Mouse (Mus musculus) gastrocnemius, adult 2 months (tissue): Measurements from ENCODE around the gene Vim. TPM values are rescaled to one million over a fixed set of nuclear protein-coding genes. Genes with fewer than 3 reads are reported as not detected.
"Not testable (repeated sequence)": the region's sequence is repeated elsewhere in the genome, so short reads cannot be mapped to it uniquely, and the experiment has no call there.

Source experiments
- DNase-seq: peaks from one replicate; pipeline ENCODE4 v3.0.0; 2022
- H3K27ac ChIP-seq: fragments of 200-600 bp; 2 replicates; pipeline ENCODE4 v1.8.1; 2022; ENCODE audit warnings: mild to moderate bottlenecking
- H3K4me3 ChIP-seq: fragments of 200-600 bp; 2 replicates; pipeline ENCODE4 v1.8.1; 2022; ENCODE audit warnings: mild to moderate bottlenecking, moderate library complexity
- CTCF ChIP-seq: fragments of 200-600 bp; IDR thresholded peaks from 2 replicates; pipeline ENCODE4 v1.8.1; 2022; ENCODE audit warnings: antibody characterized with exemption, mild to moderate bottlenecking, moderate library complexity
- intact Hi-C: fragments of 180-260 bp; cut with DNase I; formaldehyde crosslinking; loops from one replicate; pipeline ENCODE4 v1.15.1; 2025
- total RNA-seq, 2 experiments: library from RNA; stranded (reverse); gene quantifications; 2 replicates each; pipeline ENCODE4 v1.2.3; 2021

Gene Vim
- total RNA-seq, 2 experiments from 2014 or later, result 99.0 to 123 TPM

DNA sequence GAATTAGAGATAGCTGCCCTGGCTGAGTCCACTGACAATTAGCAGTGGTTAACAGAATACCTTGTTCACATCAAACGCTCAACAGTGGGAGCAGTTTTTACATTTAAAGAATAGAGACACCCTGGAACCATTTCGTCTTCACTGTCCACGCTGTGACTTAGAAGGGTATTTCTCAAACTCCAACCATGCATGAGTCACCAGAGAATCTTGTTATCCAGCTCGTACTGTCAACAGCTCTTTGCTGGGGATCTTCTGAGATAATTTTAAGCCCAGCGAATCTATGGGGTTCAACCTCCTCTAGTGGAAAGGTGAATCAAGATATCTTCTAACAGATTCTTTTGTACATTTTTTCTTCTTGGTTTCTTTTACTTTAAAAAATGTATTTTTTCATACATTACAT, 24.4 kb downstream of the Vim start:
- Histone ChIP-seq H3K27ac (no peak overlapping the region), H3K4me3 (no peak overlapping the region)
- DNase-seq, result no peak
- intact Hi-C loops, result loop anchor here (5.0 kb wide), 2 partner anchors 306 to 321 kb away; no protein-coding TSS in a partner anchor
- TF ChIP-seq CTCF, result no peak

DNA sequence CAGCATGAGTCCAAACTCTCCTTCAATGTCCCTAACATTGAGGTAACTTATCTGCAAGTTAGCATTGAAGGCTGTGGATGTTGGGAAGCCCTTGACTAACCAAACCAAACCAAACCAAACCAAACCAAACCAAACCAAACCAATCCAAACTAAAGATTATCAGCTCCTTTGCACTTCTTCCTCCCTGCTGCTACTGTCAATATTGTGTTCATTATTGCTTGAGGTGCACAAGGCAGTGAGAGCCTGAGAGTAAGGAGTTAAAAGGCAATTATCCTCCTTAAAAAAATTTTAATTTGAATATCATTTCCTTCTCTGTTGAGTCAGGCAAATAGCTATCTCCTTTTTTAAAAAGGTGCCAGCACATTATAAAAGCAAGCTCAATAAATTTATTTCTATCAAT, 29.4 kb downstream of the Vim start:
- no peak overlapping the region for H3K27ac ChIP-seq
- TF ChIP-seq CTCF, result no peak
- intact Hi-C loops, result no loop called here
- DNase-seq, result no peak
- no peak overlapping the region for H3K4me3 ChIP-seq

DNA sequence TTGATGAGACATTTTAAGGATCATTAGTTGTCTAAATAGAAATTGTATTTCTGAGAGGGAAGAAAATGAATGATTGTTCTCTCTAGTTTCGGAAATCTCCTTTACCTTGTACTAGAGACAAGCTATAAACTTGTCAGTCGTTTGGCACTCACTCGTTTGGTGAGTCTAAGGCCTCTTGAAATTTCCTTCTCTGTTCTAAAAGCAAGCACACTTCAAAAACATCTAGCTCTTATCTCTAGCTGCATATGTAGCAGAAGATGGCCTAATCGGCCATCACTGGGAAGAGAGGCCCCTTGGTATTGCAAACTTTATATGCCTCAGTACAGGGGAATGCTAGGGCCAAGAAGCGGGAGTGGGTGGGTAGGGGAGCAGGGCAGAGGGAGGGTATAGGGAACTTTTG, 29.9 kb downstream of the Vim start:
- intact Hi-C loops, DNase-seq, H3K27ac ChIP-seq, H3K4me3 ChIP-seq: not testable (repeated sequence)

DNA sequence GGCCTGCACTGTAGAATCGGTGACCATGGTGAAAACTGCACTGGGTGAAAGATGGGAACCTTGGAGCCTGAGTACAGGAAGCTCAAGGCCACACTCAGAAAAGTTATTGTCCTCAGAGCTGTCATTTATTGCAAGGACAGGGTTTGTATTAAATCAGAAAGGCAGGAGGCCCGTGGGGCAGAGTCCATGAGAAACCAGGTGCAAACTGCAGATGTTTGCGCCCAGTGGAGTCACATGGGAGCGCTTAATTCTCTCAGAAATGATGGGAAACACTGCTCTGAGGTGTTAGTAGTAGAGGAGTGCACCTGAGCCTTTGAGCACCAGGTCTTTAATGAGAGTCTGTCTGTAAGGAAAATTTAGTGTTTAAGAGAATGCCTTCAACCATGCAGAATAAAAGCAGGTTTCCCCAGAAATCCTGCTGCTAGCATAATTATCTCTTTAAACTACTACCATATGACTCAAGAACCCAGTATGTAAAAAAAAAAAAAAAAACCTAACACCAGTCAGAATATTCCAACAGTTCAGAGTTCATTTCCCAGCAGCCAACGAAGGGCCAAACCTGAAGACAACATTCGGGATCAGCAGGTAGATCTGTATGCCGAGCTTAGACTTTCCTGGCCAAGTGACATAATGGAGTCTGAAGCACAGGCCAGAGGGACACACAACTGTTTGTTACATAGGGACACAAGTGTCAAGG, 56.6 kb downstream of the Vim start:
- Histone ChIP-seq H3K27ac (no peak overlapping the region), H3K4me3 (no peak overlapping the region)
- intact Hi-C loops, result no loop called here
- no peak for DNase-seq
- no peak for TF ChIP-seq CTCF

Other genes starting within 250 kb of the Vim start
- gene Cubn, start 82.1 kb upstream of the Vim start, total RNA-seq, result under 1 TPM; 0.05 to 0.06 TPM
- 1 to 10 TPM; 3.6 to 6.4 TPM for gene Trdmt1, start 29.3 kb upstream of the Vim start, total RNA-seq
- under 1 TPM; 0.48 to 0.59 TPM for gene St8sia6, start 220.1 kb downstream of the Vim start, total RNA-seq